Mouse (Mus musculus): ENCODE results near the gene Fam163a.

- no peak for TF ChIP-seq GATA1 (IDR thresholded peaks at IDR 0.05; ENCODE audit: low read length)
- TF ChIP-seq TAL1 (IDR thresholded peaks at IDR 0.05; ENCODE audit: low read length), result no peak
Observed at GRCm38 (mm10) chr1:156077655-156078054, 127.2 kb downstream of the Fam163a start.

Measured in erythroblast, embryonic 14.5 days (primary cell).